Mouse (Mus musculus) layer of hippocampus, postnatal 14 days (tissue): ENCODE data around the gene Unc45b. TPM values are rescaled to one million over a fixed set of nuclear protein-coding genes. Genes with fewer than 3 reads are reported as not detected.
A peak's percentile ranks its signal among the peaks of the same experiment; 100 is the strongest.
"Not testable (repeated sequence)": the region's sequence is repeated elsewhere in the genome, so short reads cannot be mapped to it uniquely, and the experiment has no call there.

ENCODE experiments used
- DNase-seq, 2 experiments: peaks; one replicate each; pipeline ENCODE4 v3.0.0; 2021 to 2022; ENCODE audit warnings: low spot score in 2 of 2, mixed read lengths in 1 of 2
- total RNA-seq, 2 experiments: library from RNA; stranded (reverse); gene quantifications; 2 replicates each; pipeline ENCODE4 v1.2.3; 2021

The Unc45b gene
- total RNA-seq, 2 experiments from 2014 or later: 4.0 to 5.8 TPM

- DNase-seq: no peak
Measured at GRCm38 (mm10) chr11:82891936-82892335, 18.4 kb upstream of the Unc45b start, which contains the start of gene Fndc8. TSS of gene Fndc8 (plus strand) at chr11:82892124.

GRCm38 (mm10) chr11:82897478-82897877, 12.9 kb upstream of the Unc45b start:
- DNase-seq: no peak

GRCm38 (mm10) chr11:82899720-82900119, 10.6 kb upstream of the Unc45b start:
- no peak for DNase-seq

GRCm38 (mm10) chr11:82901606-82902310, 8.6 kb upstream of the Unc45b start:
- DNase-seq: no peak

GRCm38 (mm10) chr11:82904952-82905351, 5.4 kb upstream of the Unc45b start:
- no peak for DNase-seq

- no peak for DNase-seq
Measured at GRCm38 (mm10) chr11:82905816-82906215, 4.5 kb upstream of the Unc45b start.

- peak; percentile 93 for DNase-seq
Measured at GRCm38 (mm10) chr11:82907651-82908607, 2.4 kb upstream of the Unc45b start, which contains the start of gene Nle1. TSS of gene Nle1 (minus strand) at chr11:82908411.

GRCm38 (mm10) chr11:82908608-82908989, 1.8 kb upstream of the Unc45b start:
- no peak for DNase-seq

GRCm38 (mm10) chr11:82910679-82911389, 484 bp downstream of the Unc45b start:
- no peak for DNase-seq

- DNase-seq: peak; percentile 68 to 70
Measured at GRCm38 (mm10) chr11:82914711-82915352, 4.5 kb downstream of the Unc45b start.

GRCm38 (mm10) chr11:82920768-82921167, 10.4 kb downstream of the Unc45b start:
- DNase-seq: no peak

- no peak for DNase-seq
Measured at GRCm38 (mm10) chr11:82921691-82922090, 11.3 kb downstream of the Unc45b start.

GRCm38 (mm10) chr11:82923910-82924309, 13.6 kb downstream of the Unc45b start:
- not testable (repeated sequence) for DNase-seq

- no peak for DNase-seq
Measured at GRCm38 (mm10) chr11:82928897-82929632, 18.7 kb downstream of the Unc45b start.

- no peak for DNase-seq
Measured at GRCm38 (mm10) chr11:82929633-82929950, 19.2 kb downstream of the Unc45b start.

- not testable (repeated sequence) for DNase-seq
Measured at GRCm38 (mm10) chr11:82930391-82930955, 20.1 kb downstream of the Unc45b start.

- DNase-seq: not testable (repeated sequence)
Measured at GRCm38 (mm10) chr11:82931161-82931560, 20.8 kb downstream of the Unc45b start.

- DNase-seq: not testable (repeated sequence)
Measured at GRCm38 (mm10) chr11:82931671-82932450, 21.5 kb downstream of the Unc45b start.

GRCm38 (mm10) chr11:82933186-82933585, 22.8 kb downstream of the Unc45b start:
- no peak for DNase-seq
